Mouse (Mus musculus): ENCODE data around the gene Ctnna2. TPM values are rescaled to one million over a fixed set of nuclear protein-coding genes. Genes with fewer than 3 reads are reported as not detected.

Gene Ctnna2
- polyA plus RNA-seq, 1 experiment from 2014 or later, result 52.0 TPM

- 92% methylated on average over 1 of the region's 1 CpGs for WGBS
- Histone ChIP-seq H3K9ac (ENCODE audit: low read depth, low read length) (no peak overlapping the region), H3K4me2 (replicated peaks; ENCODE audit: low read depth, low read length) (no peak overlapping the region), H3K27ac (ENCODE audit: low read depth, low read length) (no peak overlapping the region), H3K36me3 (ENCODE audit: control insufficient read depth, insufficient read depth, low read length) (no peaks in the 10 kb centered on the region), H3K9me3 (ENCODE audit: control insufficient read depth, low read length) (no peaks in the 10 kb centered on the region), H3K4me1 (replicated peaks; ENCODE audit: control insufficient read depth, insufficient read depth, low read length) (no peaks in the 10 kb centered on the region), H3K4me3 (ENCODE audit: low read depth, low read length) (no peak overlapping the region), H3K27me3 (ENCODE audit: control insufficient read depth, insufficient read depth, low read length) (no peaks in the 10 kb centered on the region)
- ATAC-seq (ENCODE audit: low FRiP score) (no peak), DNase-seq (ENCODE audit: low spot score) (no peak)
Observed at GRCm38 (mm10) chr6:77209183-77209582, 770.3 kb downstream of the Ctnna2 start.

GRCm38 (mm10) chr6:77199375-77199774 lies 780.1 kb downstream of the Ctnna2 start:
- Histone ChIP-seq H3K36me3 (ENCODE audit: control insufficient read depth, insufficient read depth, low read length) (no peaks in the 10 kb centered on the region), H3K9me3 (ENCODE audit: control insufficient read depth, low read length) (no peaks in the 10 kb centered on the region), H3K27me3 (ENCODE audit: control insufficient read depth, insufficient read depth, low read length) (no peaks in the 10 kb centered on the region), H3K27ac (ENCODE audit: low read depth, low read length) (no peak overlapping the region), H3K9ac (ENCODE audit: low read depth, low read length) (no peak overlapping the region), H3K4me1 (replicated peaks; ENCODE audit: control insufficient read depth, insufficient read depth, low read length) (no peaks in the 10 kb centered on the region), H3K4me2 (replicated peaks; ENCODE audit: low read depth, low read length) (no peak overlapping the region), H3K4me3 (ENCODE audit: low read depth, low read length) (no peak overlapping the region)
- DNase-seq (ENCODE audit: low spot score) (peak; percentile 21), ATAC-seq (ENCODE audit: low FRiP score) (peak; percentile 35; the same call in 1 of the 2 replicates)
- WGBS, result 18% methylated on average over 2 of the region's 2 CpGs

GRCm38 (mm10) chr6:77196650-77197049 lies 782.8 kb downstream of the Ctnna2 start:
- no peak overlapping the region for H3K4me2 ChIP-seq (replicated peaks; ENCODE audit: low read depth, low read length)
- H3K27me3 ChIP-seq (ENCODE audit: control insufficient read depth, insufficient read depth, low read length), result no peaks in the 10 kb centered on the region
- H3K4me3 ChIP-seq (ENCODE audit: low read depth, low read length), result no peak overlapping the region
- H3K4me1 ChIP-seq (replicated peaks; ENCODE audit: control insufficient read depth, insufficient read depth, low read length), result no peaks in the 10 kb centered on the region
- WGBS, result 89% methylated on average over 3 of the region's 3 CpGs
- ATAC-seq (ENCODE audit: low FRiP score), result no peak
- no peak for DNase-seq (ENCODE audit: low spot score)
- H3K9ac ChIP-seq (ENCODE audit: low read depth, low read length), result no peak overlapping the region
- H3K27ac ChIP-seq (ENCODE audit: low read depth, low read length), result no peak overlapping the region
- H3K36me3 ChIP-seq (ENCODE audit: control insufficient read depth, insufficient read depth, low read length), result no peaks in the 10 kb centered on the region
- no peaks in the 10 kb centered on the region for H3K9me3 ChIP-seq (ENCODE audit: control insufficient read depth, low read length)

GRCm38 (mm10) chr6:77191635-77192034 lies 787.9 kb downstream of the Ctnna2 start:
- Histone ChIP-seq H3K27ac (ENCODE audit: low read depth, low read length) (no peak overlapping the region), H3K9me3 (ENCODE audit: control insufficient read depth, low read length) (no peaks in the 10 kb centered on the region), H3K36me3 (ENCODE audit: control insufficient read depth, insufficient read depth, low read length) (no peaks in the 10 kb centered on the region), H3K9ac (ENCODE audit: low read depth, low read length) (no peak overlapping the region), H3K4me1 (replicated peaks; ENCODE audit: control insufficient read depth, insufficient read depth, low read length) (no peaks in the 10 kb centered on the region), H3K27me3 (ENCODE audit: control insufficient read depth, insufficient read depth, low read length) (no peaks in the 10 kb centered on the region), H3K4me2 (replicated peaks; ENCODE audit: low read depth, low read length) (no peak overlapping the region), H3K4me3 (ENCODE audit: low read depth, low read length) (no peak overlapping the region)
- ATAC-seq (ENCODE audit: low FRiP score) (no peak), DNase-seq (ENCODE audit: low spot score) (no peak)
- WGBS, result 66% methylated on average over 4 of the region's 4 CpGs

- no peak for DNase-seq (ENCODE audit: low spot score)
- Histone ChIP-seq H3K4me3 (ENCODE audit: low read depth, low read length) (no peak overlapping the region), H3K9me3 (ENCODE audit: control insufficient read depth, low read length) (no peaks in the 10 kb centered on the region), H3K9ac (ENCODE audit: low read depth, low read length) (no peak overlapping the region), H3K4me2 (replicated peaks; ENCODE audit: low read depth, low read length) (no peak overlapping the region), H3K36me3 (ENCODE audit: control insufficient read depth, insufficient read depth, low read length) (no peaks in the 10 kb centered on the region), H3K4me1 (replicated peaks; ENCODE audit: control insufficient read depth, insufficient read depth, low read length) (no peaks in the 10 kb centered on the region), H3K27me3 (ENCODE audit: control insufficient read depth, insufficient read depth, low read length) (no peaks in the 10 kb centered on the region), H3K27ac (ENCODE audit: low read depth, low read length) (no peak overlapping the region)
- ATAC-seq (ENCODE audit: low FRiP score), result peak; percentile 78; the same call in 1 of the 2 replicates
- WGBS, result 33% methylated on average over 2 of the region's 2 CpGs
Observed at GRCm38 (mm10) chr6:77188628-77189027, 790.9 kb downstream of the Ctnna2 start.

GRCm38 (mm10) chr6:77185751-77186150 lies 793.7 kb downstream of the Ctnna2 start:
- no peak overlapping the region for H3K4me2 ChIP-seq (replicated peaks; ENCODE audit: low read depth, low read length)
- no peak overlapping the region for H3K27ac ChIP-seq (ENCODE audit: low read depth, low read length)
- no peaks in the 10 kb centered on the region for H3K36me3 ChIP-seq (ENCODE audit: control insufficient read depth, insufficient read depth, low read length)
- no peak overlapping the region for H3K9ac ChIP-seq (ENCODE audit: low read depth, low read length)
- H3K9me3 ChIP-seq (ENCODE audit: control insufficient read depth, low read length), result no peaks in the 10 kb centered on the region
- no peaks in the 10 kb centered on the region for H3K27me3 ChIP-seq (ENCODE audit: control insufficient read depth, insufficient read depth, low read length)
- no peak overlapping the region for H3K4me3 ChIP-seq (ENCODE audit: low read depth, low read length)
- no peak for DNase-seq (ENCODE audit: low spot score)
- WGBS, result 80% methylated on average over 4 of the region's 4 CpGs
- no peak for ATAC-seq (ENCODE audit: low FRiP score)
- no peaks in the 10 kb centered on the region for H3K4me1 ChIP-seq (replicated peaks; ENCODE audit: control insufficient read depth, insufficient read depth, low read length)

GRCm38 (mm10) chr6:77184896-77185295 lies 794.6 kb downstream of the Ctnna2 start:
- Histone ChIP-seq H3K9ac (ENCODE audit: low read depth, low read length) (no peak overlapping the region), H3K36me3 (ENCODE audit: control insufficient read depth, insufficient read depth, low read length) (no peaks in the 10 kb centered on the region), H3K4me2 (replicated peaks; ENCODE audit: low read depth, low read length) (no peak overlapping the region), H3K4me1 (replicated peaks; ENCODE audit: control insufficient read depth, insufficient read depth, low read length) (no peaks in the 10 kb centered on the region), H3K27me3 (ENCODE audit: control insufficient read depth, insufficient read depth, low read length) (no peaks in the 10 kb centered on the region), H3K27ac (ENCODE audit: low read depth, low read length) (no peak overlapping the region), H3K4me3 (ENCODE audit: low read depth, low read length) (no peak overlapping the region), H3K9me3 (ENCODE audit: control insufficient read depth, low read length) (no peaks in the 10 kb centered on the region)
- 79% methylated on average over 2 of the region's 2 CpGs for WGBS
- DNase-seq (ENCODE audit: low spot score) (no peak), ATAC-seq (ENCODE audit: low FRiP score) (no peak)

- no peaks in the 10 kb centered on the region for H3K36me3 ChIP-seq (ENCODE audit: control insufficient read depth, insufficient read depth, low read length)
- no peak overlapping the region for H3K9ac ChIP-seq (ENCODE audit: low read depth, low read length)
- WGBS, result 76% methylated on average over 4 of the region's 4 CpGs
- H3K9me3 ChIP-seq (ENCODE audit: control insufficient read depth, low read length), result no peaks in the 10 kb centered on the region
- H3K4me1 ChIP-seq (replicated peaks; ENCODE audit: control insufficient read depth, insufficient read depth, low read length), result no peaks in the 10 kb centered on the region
- H3K27ac ChIP-seq (ENCODE audit: low read depth, low read length), result no peak overlapping the region
- DNase-seq (ENCODE audit: low spot score), result no peak
- H3K4me3 ChIP-seq (ENCODE audit: low read depth, low read length), result no peak overlapping the region
- no peaks in the 10 kb centered on the region for H3K27me3 ChIP-seq (ENCODE audit: control insufficient read depth, insufficient read depth, low read length)
- H3K4me2 ChIP-seq (replicated peaks; ENCODE audit: low read depth, low read length), result no peak overlapping the region
- no peak for ATAC-seq (ENCODE audit: low FRiP score)
Observed at GRCm38 (mm10) chr6:77175764-77176163, 803.7 kb downstream of the Ctnna2 start.

GRCm38 (mm10) chr6:77157028-77157427 lies 822.5 kb downstream of the Ctnna2 start:
- WGBS, result 92% methylated on average over 5 of the region's 5 CpGs

More at GRCm38 (mm10) chr6:77157028-77157427, 822.5 kb downstream of the Ctnna2 start:
- no peak overlapping the region for H3K27ac ChIP-seq (ENCODE audit: low read depth, low read length)
- H3K9ac ChIP-seq (ENCODE audit: low read depth, low read length), result no peak overlapping the region
- H3K27me3 ChIP-seq (ENCODE audit: control insufficient read depth, insufficient read depth, low read length), result no peaks in the 10 kb centered on the region
- no peak for ATAC-seq (ENCODE audit: low FRiP score)
- H3K4me1 ChIP-seq (replicated peaks; ENCODE audit: control insufficient read depth, insufficient read depth, low read length), result no peaks in the 10 kb centered on the region
- H3K36me3 ChIP-seq (ENCODE audit: control insufficient read depth, insufficient read depth, low read length), result no peaks in the 10 kb centered on the region
- no peak for DNase-seq (ENCODE audit: low spot score)
- no peaks in the 10 kb centered on the region for H3K9me3 ChIP-seq (ENCODE audit: control insufficient read depth, low read length)
- no peak overlapping the region for H3K4me3 ChIP-seq (ENCODE audit: low read depth, low read length)
- no peak overlapping the region for H3K4me2 ChIP-seq (replicated peaks; ENCODE audit: low read depth, low read length)
